Mouse (Mus musculus) heart, adult 18-20 months (tissue): ENCODE measurements around the gene Slain1. TPM values are rescaled to one million over a fixed set of nuclear protein-coding genes. Genes with fewer than 3 reads are reported as not detected.

ENCODE experiments used
- DNase-seq, 2 experiments: peaks; one replicate each; pipeline ENCODE4 v3.0.0; 2021 to 2022; ENCODE audit warnings: mixed read lengths in 1 of 2
- long read RNA-seq, 2 experiments: library from polyadenylated mRNA; stranded (forward); transcript quantifications; one replicate each; pipeline ENCODE4 v2.0.0; 2021
- total RNA-seq, 2 experiments: library from RNA; stranded (reverse); gene quantifications; 2 replicates each; pipeline ENCODE4 v1.2.3; 2021

The Slain1 gene
- total RNA-seq = 1 to 10 TPM in 1 of 2 experiments, under 1 TPM in 1; 0.15 to 1.2 TPM
- long read RNA-seq, experiment 1, partial matches to known transcripts = 0 of 2 reads
- long read RNA-seq, experiment 1, other reads (novel, unspliced or antisense) = 0 of 2 reads
- long read RNA-seq, experiment 2 = 0 reads

- peak; percentile 22 to 64 for DNase-seq
These were observed at the start of gene Slain1 for GRCm38 (mm10) chr14:103649896-103650334. Gene Slain1, plus strand, starts transcription at chr14:103650228.

DNA sequence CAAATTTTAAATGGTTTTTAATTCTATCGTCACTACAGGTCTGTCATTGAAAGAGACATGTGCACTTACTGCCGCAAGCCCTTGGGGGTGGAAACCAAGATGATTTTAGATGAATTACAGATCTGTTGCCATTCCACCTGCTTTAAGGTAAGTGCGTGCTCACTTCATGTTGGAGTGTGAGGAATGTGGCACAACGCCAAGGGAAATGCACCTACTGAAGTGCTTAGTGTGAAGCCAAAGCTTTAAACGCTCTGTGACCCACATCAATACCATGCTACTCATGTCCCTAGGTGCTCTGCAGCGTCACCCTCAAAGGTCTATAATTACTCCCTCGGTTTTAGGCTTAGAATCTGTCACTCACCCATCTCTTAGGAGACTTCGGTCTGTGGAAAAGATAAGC, 42.0 kb upstream of the Slain1 start:
- no peak for DNase-seq

DNA sequence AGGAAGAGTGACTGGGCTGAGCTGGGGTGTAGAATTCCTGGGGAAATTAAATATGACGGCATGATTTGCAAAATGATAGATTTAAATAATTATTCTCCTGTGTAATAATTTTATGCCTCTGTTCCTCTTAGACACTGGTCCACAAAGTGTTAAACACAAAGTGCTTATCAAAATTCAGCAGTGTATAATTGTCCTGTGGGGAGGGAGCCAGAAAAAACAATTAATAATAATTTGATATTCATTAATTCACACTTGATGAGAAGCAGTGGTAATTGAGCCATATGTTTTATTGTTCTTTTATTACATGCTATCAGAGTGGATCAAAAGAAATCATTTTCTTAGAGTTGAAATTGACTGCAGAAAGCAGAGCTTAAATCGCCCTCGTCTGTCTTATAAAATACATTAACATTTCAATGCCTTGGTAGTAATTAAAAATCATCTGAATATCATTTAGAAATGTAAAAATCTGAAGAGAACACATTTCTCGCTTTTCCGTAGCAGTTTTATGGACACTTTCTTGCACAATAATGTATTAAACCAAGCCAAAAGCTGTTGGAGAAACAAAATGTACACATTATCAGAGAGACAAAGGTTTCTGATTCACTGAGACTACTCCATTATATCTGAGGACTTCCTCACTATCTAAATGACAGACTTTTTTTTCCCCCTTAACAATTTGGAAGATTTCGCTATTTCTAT, 36.3 kb upstream of the Slain1 start:
- no peak for DNase-seq

GRCm38 (mm10) chr14:103614272-103614587, 35.8 kb upstream of the Slain1 start:
- DNase-seq = no peak

- no peak for DNase-seq
These were observed 30.3 kb upstream of the Slain1 start for GRCm38 (mm10) chr14:103619756-103620155.

- no peak for DNase-seq
These were observed 28.8 kb upstream of the Slain1 start for GRCm38 (mm10) chr14:103621207-103621606.

DNA sequence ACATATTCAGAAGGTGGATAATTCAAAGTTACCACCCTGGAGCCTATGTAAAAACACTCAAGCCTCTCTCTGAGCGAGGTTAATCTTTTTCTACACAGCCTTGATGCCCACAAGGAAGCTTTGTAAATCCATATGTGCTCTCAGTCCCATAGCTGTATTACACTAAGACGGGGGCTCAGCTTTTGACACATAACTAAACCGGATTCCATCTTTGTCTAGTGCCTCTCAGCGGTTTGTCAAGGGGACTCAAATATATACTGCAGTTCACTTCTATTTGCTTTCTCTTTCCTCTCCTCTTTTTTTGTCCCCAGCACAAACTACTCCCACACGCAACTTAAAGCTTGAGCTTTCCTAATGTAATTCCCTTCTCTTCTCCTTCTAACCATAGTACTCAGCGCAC, 23.9 kb upstream of the Slain1 start:
- DNase-seq = no peak

- DNase-seq = no peak
These were observed 20.2 kb upstream of the Slain1 start for GRCm38 (mm10) chr14:103629639-103630364.

DNA sequence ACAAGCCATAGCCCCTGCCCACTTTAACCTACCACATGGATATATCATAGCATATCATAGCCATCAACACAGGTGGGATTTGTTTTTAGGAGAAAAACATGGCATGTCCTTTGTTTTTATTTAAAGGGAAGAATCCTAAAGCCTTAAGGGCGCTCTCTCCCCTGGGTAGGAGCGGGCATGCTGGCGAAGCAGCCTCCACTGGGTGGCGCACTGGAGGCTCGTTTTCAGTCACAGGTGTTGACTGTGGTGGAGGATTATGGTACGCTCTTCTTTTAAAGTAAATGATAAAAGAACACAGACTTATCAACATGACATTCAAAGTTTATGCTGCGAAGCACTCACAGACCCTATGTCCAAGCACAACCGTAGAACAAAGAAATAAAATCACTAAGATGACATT, 19.5 kb upstream of the Slain1 start:
- no peak for DNase-seq

DNA sequence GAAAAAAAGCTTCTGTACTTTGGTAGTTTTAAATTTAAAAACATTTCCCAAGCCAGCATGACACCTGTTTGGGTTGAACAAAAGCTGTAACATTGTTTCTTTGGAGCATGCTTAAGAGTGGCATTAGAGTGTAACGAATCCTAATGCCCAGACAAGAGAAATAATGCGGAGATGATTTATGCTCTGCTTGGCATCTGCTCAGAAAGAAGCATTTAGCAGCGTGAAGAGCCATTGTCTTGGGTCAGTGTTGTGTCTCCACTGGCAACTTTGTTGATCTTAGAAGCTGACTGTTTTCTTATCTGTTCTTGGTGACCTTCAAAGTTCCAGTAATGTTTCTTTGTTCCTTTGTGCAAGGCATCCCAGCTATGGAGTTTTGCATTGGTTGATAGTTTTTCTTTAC, 6.1 kb upstream of the Slain1 start:
- DNase-seq = no peak

- no peak for DNase-seq
These were observed 2.0 kb upstream of the Slain1 start for GRCm38 (mm10) chr14:103647981-103648380.

DNA sequence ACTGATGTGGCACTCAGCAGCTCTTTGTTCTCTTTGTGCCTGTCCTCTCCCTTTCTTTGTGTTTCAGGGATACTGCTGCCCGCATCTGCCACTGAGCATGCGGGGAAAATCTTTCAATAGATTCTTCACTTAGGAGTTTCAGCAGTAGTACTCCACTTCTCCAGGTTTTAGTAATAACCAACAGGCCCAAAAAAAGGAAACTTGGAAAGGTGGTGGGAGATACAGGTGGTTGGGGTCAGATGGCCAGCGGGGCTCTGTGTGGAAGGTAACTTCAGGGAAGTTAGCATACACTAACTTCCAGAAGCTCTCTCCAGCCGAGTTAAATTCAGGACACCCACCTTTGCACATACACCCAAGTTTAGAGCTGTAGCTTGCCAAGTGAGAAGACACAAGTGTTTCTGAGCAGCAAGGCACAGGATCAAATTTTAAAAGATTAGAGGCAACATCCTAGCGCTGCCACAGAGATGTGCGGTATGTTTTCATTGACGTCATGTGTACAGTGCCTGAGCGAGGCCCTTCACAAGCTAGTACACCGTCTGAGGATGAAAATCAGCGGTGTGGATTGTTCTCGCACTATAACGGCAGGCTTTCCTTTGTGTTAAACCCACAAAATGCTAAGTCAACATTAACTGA, 1.3 kb upstream of the Slain1 start:
- DNase-seq = no peak

DNA sequence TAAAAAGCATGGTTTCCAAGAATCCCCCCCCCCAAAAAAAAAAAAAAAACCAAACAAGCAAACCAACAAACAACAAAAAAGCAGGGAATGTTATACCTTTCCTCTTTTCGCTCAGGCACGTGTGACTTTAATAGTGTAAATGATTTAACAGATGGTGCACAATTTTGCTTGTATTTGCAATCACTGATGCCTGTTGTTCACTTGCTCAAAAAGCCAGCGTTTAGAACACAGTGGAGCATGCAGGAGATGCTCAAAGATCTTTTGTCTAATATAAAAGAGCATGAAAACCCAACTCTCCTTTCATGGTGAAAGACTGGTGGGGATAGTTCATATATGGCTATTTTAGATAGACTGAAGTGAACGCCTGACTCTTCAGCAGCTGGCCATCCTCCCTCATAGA, 726 bp upstream of the Slain1 start:
- no peak for DNase-seq

GRCm38 (mm10) chr14:103650413-103651101, 529 bp downstream of the Slain1 start:
- peak; percentile 5 to 18 for DNase-seq

- no peak for DNase-seq
These were observed 1.1 kb downstream of the Slain1 start for GRCm38 (mm10) chr14:103651106-103651505.

- no peak for DNase-seq
These were observed 1.5 kb downstream of the Slain1 start for GRCm38 (mm10) chr14:103651562-103651961.

DNA sequence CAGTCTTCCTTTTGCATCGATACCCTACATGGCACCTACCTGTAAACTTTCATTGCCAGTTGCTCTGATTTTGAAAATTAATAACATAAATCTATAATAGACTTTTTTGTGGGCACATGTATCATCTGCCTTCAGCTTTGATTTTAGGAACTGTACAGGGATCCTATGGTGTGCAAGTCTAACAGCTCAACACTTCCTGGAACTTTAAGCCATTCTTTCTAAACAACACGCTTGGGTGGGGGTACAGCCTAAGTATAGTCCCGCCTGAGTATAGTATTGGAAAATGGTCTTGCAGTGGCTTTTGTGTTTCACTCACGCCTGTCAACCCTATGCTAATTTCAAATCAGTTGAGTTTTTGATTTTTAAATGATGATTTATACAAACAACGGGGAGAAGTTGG, 2.5 kb downstream of the Slain1 start:
- no peak for DNase-seq

- no peak for DNase-seq
These were observed 3.8 kb downstream of the Slain1 start for GRCm38 (mm10) chr14:103653800-103654199.

- no peak for DNase-seq
These were observed 5.4 kb downstream of the Slain1 start for GRCm38 (mm10) chr14:103655448-103655847.

GRCm38 (mm10) chr14:103657876-103658275, 7.8 kb downstream of the Slain1 start:
- no peak for DNase-seq

- DNase-seq = no peak
These were observed 13.0 kb downstream of the Slain1 start for GRCm38 (mm10) chr14:103663026-103663425.

DNA sequence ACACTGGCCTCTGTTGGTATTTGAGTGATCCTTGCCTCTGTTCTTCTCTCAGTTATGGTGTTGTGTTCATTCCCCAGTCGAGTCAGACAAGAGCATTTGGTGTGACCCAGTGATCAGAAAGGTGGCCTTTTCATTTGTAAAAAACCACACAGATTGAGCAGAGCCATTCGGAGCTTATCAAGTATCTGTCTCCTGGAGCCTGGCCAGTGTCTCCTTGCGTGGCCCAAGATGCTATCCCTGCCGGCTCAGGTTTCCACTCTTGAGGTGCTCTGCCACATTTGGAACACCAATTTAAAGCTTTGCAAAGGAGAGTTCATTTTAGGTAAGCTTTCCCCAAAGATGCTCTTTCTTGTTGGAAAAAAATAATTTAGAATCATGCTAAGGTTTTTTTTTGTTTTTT, 14.4 kb downstream of the Slain1 start:
- no peak for DNase-seq
